Mouse (Mus musculus) midbrain, embryonic 12.5 days (tissue): ENCODE data around the gene Pitpnb. TPM values are rescaled to one million over a fixed set of nuclear protein-coding genes. Genes with fewer than 3 reads are reported as not detected.
A peak's percentile ranks its signal among the peaks of the same experiment; 100 is the strongest.

Experiments
- ATAC-seq: fragments of 200-750 bp; cut with Nextera tagmentation; 2 replicates; pipeline ENCODE4 v1.8.0; 2017; ENCODE audit warnings: low read depth, moderate TSS enrichment, moderate library complexity; ENCODE audit not compliant: low FRiP score
- H3K27ac ChIP-seq: fragments of 300-500 bp; sonication (generic); replicated peaks from 2 replicates; pipeline ENCODE4 v1.5.1; 2016; ENCODE audit warnings: mild to moderate bottlenecking
- H3K27me3 ChIP-seq: fragments of 300-500 bp; sonication (generic); 2 replicates; pipeline ENCODE4 v1.6.1; 2016; ENCODE audit warnings: mild to moderate bottlenecking
- H3K36me3 ChIP-seq: fragments of 300-500 bp; sonication (generic); 2 replicates; pipeline ENCODE4 v1.6.1; 2016
- H3K4me1 ChIP-seq: fragments of 300-500 bp; sonication (generic); 2 replicates; pipeline ENCODE4 v1.6.1; 2016
- H3K4me2 ChIP-seq: fragments of 300-500 bp; sonication (generic); replicated peaks from 2 replicates; pipeline ENCODE4 v1.6.1; 2016; ENCODE audit warnings: mild to moderate bottlenecking, moderate library complexity
- H3K4me3 ChIP-seq: fragments of 300-500 bp; sonication (generic); 2 replicates; pipeline ENCODE4 v1.5.1; 2016; ENCODE audit warnings: mild to moderate bottlenecking
- H3K9ac ChIP-seq: fragments of 300-500 bp; sonication (generic); replicated peaks from 2 replicates; pipeline ENCODE4 v1.6.1; 2016; ENCODE audit warnings: mild to moderate bottlenecking, moderate library complexity
- H3K9me3 ChIP-seq: fragments of 300-500 bp; sonication (generic); 2 replicates; pipeline ENCODE4 v1.6.1; 2016; ENCODE audit warnings: mild to moderate bottlenecking
- WGBS: fragments of 180-500 bp; shearing (Covaris S2); methylation state at CpG from one replicate; pipeline ENCODE4 v1.1.7; 2016; 5-methylcytosine and 5-hydroxymethylcytosine counted together
- polyA plus RNA-seq: library from polyadenylated mRNA; unstranded; fragments of >200 nt; fragmentation: Nextera tagmentation; extraction: Ambion mirVana; gene quantifications from 2 replicates; pipeline ENCODE4 v1.2.1, GENCODE M21; 2016

Gene Pitpnb
- polyA plus RNA-seq, 1 experiment from 2014 or later: 110 TPM

GRCm38 (mm10) chr5:111383335-111383734 lies 52.8 kb downstream of the Pitpnb start:
- WGBS: 87% methylated on average over 5 of the region's 5 CpGs
- peaks cover 87% of the 10 kb centered on the region for H3K36me3 ChIP-seq
- ATAC-seq: no peak

DNA sequence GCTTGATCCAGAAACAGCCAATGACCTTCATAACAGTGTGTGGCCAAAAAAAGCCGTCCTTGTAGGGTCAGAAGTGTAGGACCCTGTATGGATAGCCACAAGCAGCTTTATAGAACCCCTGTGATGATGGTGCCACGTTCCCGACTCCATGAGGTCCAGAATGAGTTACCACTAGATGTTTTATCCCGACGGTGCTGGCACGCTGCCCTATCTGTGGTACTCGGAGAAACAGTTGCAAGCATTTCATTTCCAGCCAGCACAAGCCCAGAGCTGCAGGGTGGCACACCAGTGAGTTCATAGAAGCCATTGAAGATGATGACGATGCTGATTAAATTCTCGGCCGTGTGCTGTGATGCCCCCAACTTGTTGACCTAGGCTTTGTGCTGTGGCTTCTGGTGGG lies 60.3 kb downstream of the Pitpnb start:
- peaks cover 33% of the 10 kb centered on the region for H3K36me3 ChIP-seq
- ATAC-seq: no peak
- H3K4me2 ChIP-seq: no peak overlapping the region
- 86% methylated on average over 10 of the region's 10 CpGs for WGBS
- H3K9me3 ChIP-seq: no peaks in the 10 kb centered on the region
- no peak overlapping the region for H3K4me3 ChIP-seq
- H3K9ac ChIP-seq: no peak overlapping the region
- peaks cover 3% of the 10 kb centered on the region; the same call in 1 of the 2 replicates for H3K27me3 ChIP-seq
- H3K27ac ChIP-seq: no peak overlapping the region
- peaks cover 38% of the 10 kb centered on the region for H3K4me1 ChIP-seq

More at GRCm38 (mm10) chr5:111383335-111383734, 52.8 kb downstream of the Pitpnb start:
- no peaks in the 10 kb centered on the region for H3K27me3 ChIP-seq
- H3K9ac ChIP-seq: no peak overlapping the region
- H3K4me1 ChIP-seq: no peaks in the 10 kb centered on the region; the same call in 1 of the 2 replicates
- H3K4me3 ChIP-seq: no peak overlapping the region
- H3K27ac ChIP-seq: no peak overlapping the region
- no peaks in the 10 kb centered on the region for H3K9me3 ChIP-seq
- H3K4me2 ChIP-seq: no peak overlapping the region

GRCm38 (mm10) chr5:111391485-111391884 lies 60.9 kb downstream of the Pitpnb start:
- Histone ChIP-seq H3K27ac (no peak overlapping the region), H3K4me2 (no peak overlapping the region), H3K36me3 (peaks cover 28% of the 10 kb centered on the region), H3K9ac (no peak overlapping the region), H3K27me3 (peaks cover 3% of the 10 kb centered on the region; the same call in 1 of the 2 replicates), H3K4me1 (peaks cover 42% of the 10 kb centered on the region), H3K4me3 (no peak overlapping the region), H3K9me3 (no peaks in the 10 kb centered on the region)
- no peak for ATAC-seq
- WGBS: 88% methylated on average over 6 of the region's 6 CpGs

DNA sequence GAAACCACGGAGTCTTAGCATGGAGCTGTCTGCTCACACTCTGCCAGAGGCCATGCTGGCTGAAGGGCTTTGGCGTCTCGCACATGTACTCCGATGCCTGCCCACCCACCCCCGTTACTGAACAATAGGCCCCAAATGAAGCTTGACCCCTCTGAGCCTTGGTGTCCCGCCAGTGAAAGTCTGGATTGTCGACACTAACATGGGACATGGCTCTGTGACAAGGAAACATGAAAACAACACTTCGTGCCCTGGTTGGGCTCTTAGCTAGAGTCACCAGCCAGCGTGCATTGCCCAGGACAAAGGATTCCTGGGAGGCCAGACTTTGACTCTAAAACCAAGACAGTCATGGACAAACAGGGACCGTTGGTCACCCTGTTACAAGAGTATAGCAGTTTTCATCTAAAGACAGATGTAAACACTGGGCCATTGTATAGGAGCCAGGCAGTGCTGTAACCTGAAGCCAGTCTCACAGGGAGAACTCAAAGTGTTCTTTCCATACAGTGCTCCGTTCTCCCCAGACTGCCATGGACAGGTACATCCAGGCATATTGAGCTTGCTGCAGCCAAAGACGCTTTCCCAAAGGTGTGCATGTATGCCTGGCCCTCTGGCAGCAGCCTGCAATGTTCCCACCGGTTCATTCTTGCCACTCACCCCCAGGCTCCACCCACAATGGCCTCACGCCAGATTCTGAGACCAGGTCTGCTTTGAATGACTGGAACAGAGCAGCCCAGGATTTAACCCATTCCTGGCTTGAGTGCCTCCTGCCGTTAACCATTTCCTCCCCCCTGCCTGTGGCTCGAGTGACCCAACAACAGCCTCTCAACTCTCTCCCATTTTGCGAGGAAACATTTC lies 63.0 kb downstream of the Pitpnb start:
- H3K4me3 ChIP-seq: peak overlapping the region; percentile 17
- H3K4me2 ChIP-seq: peak overlapping the region; percentile 51
- H3K4me1 ChIP-seq: peaks cover 47% of the 10 kb centered on the region
- peaks cover 12% of the 10 kb centered on the region for H3K27me3 ChIP-seq
- peaks cover 11% of the 10 kb centered on the region for H3K36me3 ChIP-seq
- 0 out of 2 replicates have a peak overlapping the region, but pooled peaks have one; percentile 3 for H3K9ac ChIP-seq
- H3K27ac ChIP-seq: peak overlapping the region; percentile 82
- WGBS: 8% methylated on average over 17 of the region's 17 CpGs
- H3K9me3 ChIP-seq: no peaks in the 10 kb centered on the region
- peak; percentile 86 for ATAC-seq

DNA sequence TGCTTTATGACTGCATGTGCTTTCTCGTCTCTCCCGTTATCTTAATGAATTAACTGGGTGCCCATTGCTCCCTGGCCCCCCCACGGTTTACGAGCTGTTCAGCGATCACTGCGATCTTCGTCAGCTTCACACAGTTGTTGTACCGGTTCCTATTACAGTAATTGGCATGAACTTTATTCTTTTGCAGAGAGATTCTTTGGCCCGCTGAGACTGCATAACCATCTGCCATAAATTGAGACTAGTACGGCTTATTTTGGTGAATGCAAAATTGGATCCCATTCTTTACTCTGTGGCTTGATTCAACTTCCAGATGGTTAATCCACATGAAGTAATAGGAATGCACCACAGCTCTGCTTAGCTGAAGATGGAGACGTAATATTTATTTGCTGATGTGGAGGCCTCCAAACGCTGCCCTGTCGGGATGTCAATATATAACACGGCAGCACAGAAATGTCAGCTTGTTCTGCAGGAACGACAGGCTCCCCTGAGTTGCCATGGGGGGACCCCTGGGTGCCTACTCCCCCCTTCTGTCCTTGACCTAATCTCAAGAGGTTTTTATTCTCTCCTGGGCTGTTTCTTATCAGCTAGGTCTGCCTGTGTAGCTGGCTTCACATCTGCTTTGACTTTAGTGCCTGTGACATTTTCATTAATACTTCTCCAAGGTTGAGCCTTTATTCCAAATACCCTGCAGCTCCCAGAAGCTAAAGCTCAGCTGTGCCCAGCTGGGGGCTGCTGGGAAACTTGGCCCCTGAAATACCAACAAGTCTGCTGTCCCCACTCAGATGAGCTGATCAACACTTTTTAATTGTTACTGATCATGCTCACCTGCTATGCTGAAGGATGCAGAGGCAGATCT lies 63.9 kb downstream of the Pitpnb start:
- no peak for ATAC-seq
- H3K36me3 ChIP-seq: 0 out of 2 replicates have a peak, but pooled peaks cover 3% of the 10 kb centered on the region
- peaks cover 15% of the 10 kb centered on the region for H3K27me3 ChIP-seq
- peak overlapping the region; percentile 51 for H3K4me2 ChIP-seq
- H3K4me3 ChIP-seq: peak overlapping the region; percentile 17
- peaks cover 48% of the 10 kb centered on the region for H3K4me1 ChIP-seq
- H3K9me3 ChIP-seq: no peaks in the 10 kb centered on the region
- 11% methylated on average over 15 of the region's 15 CpGs for WGBS
- 0 out of 2 replicates have a peak overlapping the region, but pooled peaks have one; percentile 3 for H3K9ac ChIP-seq
- H3K27ac ChIP-seq: peak overlapping the region; percentile 82

DNA sequence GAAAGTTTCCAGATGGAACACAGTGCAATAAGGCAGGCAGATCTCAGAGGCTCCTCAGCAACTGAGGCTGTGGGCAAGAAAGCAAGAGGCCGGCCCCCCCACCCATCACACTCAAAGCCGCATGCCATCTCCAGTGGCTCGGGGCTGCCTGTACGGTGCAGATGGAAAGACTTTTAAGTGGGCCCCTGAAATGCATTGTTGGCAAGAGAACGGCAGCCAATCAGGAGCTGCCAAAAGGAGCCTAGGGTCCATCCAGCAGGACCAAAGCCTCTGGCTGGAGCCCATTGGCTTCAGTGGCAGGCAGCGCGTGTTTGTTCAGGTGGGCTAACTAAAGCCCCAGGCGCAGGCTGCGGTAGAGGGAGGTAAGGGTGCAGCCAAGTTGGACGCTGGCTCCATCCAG lies 65.2 kb downstream of the Pitpnb start:
- ATAC-seq: no peak
- no peak overlapping the region for H3K27ac ChIP-seq
- 64% methylated on average over 10 of the region's 10 CpGs for WGBS

GRCm38 (mm10) chr5:111396199-111396598 lies 65.6 kb downstream of the Pitpnb start:
- no peak overlapping the region for H3K27ac ChIP-seq
- peaks cover 15% of the 10 kb centered on the region for H3K27me3 ChIP-seq
- no peak overlapping the region for H3K9ac ChIP-seq
- WGBS: 85% methylated on average over 4 of the region's 4 CpGs
- H3K4me1 ChIP-seq: peaks cover 48% of the 10 kb centered on the region
- no peak for ATAC-seq
- H3K9me3 ChIP-seq: no peaks in the 10 kb centered on the region
- H3K4me3 ChIP-seq: no peak overlapping the region
- H3K36me3 ChIP-seq: no peaks in the 10 kb centered on the region
- H3K4me2 ChIP-seq: no peak overlapping the region

More for the DNA sequence above, 65.2 kb downstream of the Pitpnb start:
- Histone ChIP-seq H3K27me3 (peaks cover 15% of the 10 kb centered on the region), H3K36me3 (no peaks in the 10 kb centered on the region), H3K9ac (no peak overlapping the region), H3K4me2 (no peak overlapping the region), H3K4me1 (peaks cover 48% of the 10 kb centered on the region), H3K4me3 (no peak overlapping the region), H3K9me3 (no peaks in the 10 kb centered on the region)

GRCm38 (mm10) chr5:111398471-111398870 lies 67.9 kb downstream of the Pitpnb start:
- H3K4me2 ChIP-seq: no peak overlapping the region
- H3K9me3 ChIP-seq: no peaks in the 10 kb centered on the region
- WGBS: 46% methylated on average over 4 of the region's 4 CpGs
- H3K4me3 ChIP-seq: no peak overlapping the region
- no peaks in the 10 kb centered on the region for H3K36me3 ChIP-seq
- ATAC-seq: no peak
- H3K27ac ChIP-seq: no peak overlapping the region
- peaks cover 15% of the 10 kb centered on the region for H3K27me3 ChIP-seq
- peak overlapping the region; percentile 29; the same call in 1 of the 2 replicates for H3K9ac ChIP-seq
- H3K4me1 ChIP-seq: peaks cover 34% of the 10 kb centered on the region

GRCm38 (mm10) chr5:111399271-111399670 lies 68.7 kb downstream of the Pitpnb start:
- Histone ChIP-seq H3K9me3 (no peaks in the 10 kb centered on the region), H3K4me1 (peaks cover 26% of the 10 kb centered on the region), H3K27ac (no peak overlapping the region), H3K36me3 (no peaks in the 10 kb centered on the region), H3K27me3 (peaks cover 15% of the 10 kb centered on the region), H3K4me2 (no peak overlapping the region), H3K9ac (no peak overlapping the region), H3K4me3 (no peak overlapping the region)
- ATAC-seq: no peak
- 87% methylated on average over 4 of the region's 4 CpGs for WGBS

DNA sequence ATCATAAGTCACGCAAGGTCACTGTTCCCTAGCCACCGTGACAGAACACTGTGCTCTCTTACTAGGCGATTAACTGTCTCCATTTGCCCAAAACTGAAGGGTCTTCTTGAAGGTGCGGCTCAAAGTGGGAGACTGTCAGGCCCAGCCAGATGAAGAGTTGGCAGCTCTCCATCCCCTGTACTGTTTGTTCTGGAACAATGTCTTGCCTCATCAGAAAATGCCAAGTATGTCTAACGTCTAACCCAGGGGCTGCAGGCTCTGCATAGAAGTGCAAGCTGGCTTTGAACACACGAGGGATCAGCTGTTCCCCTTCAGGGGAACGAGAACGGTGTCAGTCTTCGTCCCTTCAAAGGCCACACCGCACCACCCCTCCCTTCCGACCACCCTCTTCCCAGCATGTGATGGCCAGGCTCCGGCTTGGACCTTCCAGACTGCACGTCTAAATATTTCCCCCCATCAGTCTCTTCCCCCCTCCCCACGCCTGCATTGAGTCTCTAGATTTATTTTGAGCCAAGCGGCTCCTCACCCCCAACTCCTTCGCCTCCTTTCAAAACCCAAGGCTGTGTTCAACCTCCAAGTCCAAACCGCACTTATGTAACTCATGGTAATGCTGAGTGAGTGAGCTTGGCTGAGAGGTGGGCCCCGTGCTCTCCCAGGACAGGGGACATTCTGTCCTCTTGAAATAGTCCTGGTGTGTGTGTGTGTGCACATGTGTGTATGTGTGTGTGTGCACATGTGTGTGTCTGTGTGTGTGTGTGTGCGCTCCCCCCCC lies 71.5 kb downstream of the Pitpnb start:
- no peak overlapping the region for H3K27ac ChIP-seq
- peaks cover 7% of the 10 kb centered on the region for H3K4me1 ChIP-seq
- H3K27me3 ChIP-seq: peaks cover 10% of the 10 kb centered on the region
- H3K36me3 ChIP-seq: no peaks in the 10 kb centered on the region
- H3K4me3 ChIP-seq: no peak overlapping the region
- no peak overlapping the region for H3K4me2 ChIP-seq
- H3K9me3 ChIP-seq: no peaks in the 10 kb centered on the region
- no peak for ATAC-seq
- 77% methylated on average over 19 of the region's 19 CpGs for WGBS
- no peak overlapping the region for H3K9ac ChIP-seq

GRCm38 (mm10) chr5:111402651-111402996 lies 72.1 kb downstream of the Pitpnb start:
- H3K4me1 ChIP-seq: peaks cover 7% of the 10 kb centered on the region
- no peak overlapping the region for H3K27ac ChIP-seq
- H3K36me3 ChIP-seq: no peaks in the 10 kb centered on the region
- H3K9ac ChIP-seq: no peak overlapping the region
- H3K9me3 ChIP-seq: no peaks in the 10 kb centered on the region
- H3K4me3 ChIP-seq: no peak overlapping the region
- no peak for ATAC-seq
- H3K4me2 ChIP-seq: no peak overlapping the region
- WGBS: 80% methylated on average over 6 of the region's 6 CpGs
- peaks cover 6% of the 10 kb centered on the region for H3K27me3 ChIP-seq
